Mouse (Mus musculus) induced T-regulatory cell, adult 2 months (primary cell): ENCODE measurements at regions not wholly inside any gene's neighbourhood (a gene's known extent, or its start where the extent isn't known, plus 50 kb on each side); places are given as distances from the start of the nearest gene placed in this dataset.

Experiments used
- DNase-seq: peaks from one replicate; pipeline ENCODE4 v3.0.0-alpha.2; 2012; ENCODE audit warnings: low read depth

DNA sequence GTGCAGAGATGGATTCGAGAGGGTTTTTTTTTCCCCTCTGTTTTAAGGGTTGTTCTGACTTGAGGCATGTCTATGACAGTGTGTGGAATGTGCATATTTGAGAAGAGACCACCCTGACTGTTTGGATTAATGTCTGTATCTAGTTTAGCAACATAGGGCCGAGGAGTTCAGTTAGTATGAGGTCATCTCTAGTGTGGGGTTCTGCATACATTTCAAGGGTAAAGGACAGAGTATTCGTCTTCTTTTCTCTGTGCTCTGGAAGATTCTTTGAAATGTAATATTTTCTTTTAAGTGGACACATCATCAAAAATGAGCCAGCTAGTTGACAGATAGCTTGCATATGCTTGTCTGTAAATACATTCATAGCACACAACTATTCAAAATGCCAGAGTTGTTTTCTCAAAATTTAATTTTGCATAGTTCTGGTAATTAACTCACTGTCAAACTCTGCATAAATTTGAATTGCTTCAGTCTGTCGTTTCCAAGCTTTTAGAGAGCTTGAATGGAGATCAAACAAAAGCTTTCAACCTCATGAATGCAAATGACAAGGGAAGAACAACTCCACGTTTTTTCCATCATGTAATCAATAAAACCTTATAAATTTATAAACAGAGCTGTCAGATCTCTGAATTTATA, 415.5 kb downstream of the Adamts20 start:
- no peak for DNase-seq

DNA sequence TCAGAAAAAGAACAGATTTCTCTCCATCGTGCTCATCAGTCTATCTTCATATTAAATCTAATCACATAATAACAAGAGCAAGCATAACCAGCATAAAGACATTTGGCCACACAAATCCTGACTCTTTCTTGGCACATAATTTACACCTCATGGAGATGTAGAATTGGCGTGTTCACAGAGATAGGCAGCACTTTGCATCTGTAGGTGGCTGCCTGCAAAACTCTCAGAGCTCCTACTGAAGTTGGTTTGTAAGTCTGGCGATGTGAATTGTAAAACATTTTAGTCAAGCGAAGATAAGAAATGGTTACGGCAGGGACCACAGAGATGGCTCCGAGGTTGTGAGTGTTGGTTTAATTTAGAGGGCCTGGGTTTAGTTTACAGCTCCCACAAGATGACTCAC, 419.0 kb downstream of the Adamts20 start:
- no peak for DNase-seq

DNA sequence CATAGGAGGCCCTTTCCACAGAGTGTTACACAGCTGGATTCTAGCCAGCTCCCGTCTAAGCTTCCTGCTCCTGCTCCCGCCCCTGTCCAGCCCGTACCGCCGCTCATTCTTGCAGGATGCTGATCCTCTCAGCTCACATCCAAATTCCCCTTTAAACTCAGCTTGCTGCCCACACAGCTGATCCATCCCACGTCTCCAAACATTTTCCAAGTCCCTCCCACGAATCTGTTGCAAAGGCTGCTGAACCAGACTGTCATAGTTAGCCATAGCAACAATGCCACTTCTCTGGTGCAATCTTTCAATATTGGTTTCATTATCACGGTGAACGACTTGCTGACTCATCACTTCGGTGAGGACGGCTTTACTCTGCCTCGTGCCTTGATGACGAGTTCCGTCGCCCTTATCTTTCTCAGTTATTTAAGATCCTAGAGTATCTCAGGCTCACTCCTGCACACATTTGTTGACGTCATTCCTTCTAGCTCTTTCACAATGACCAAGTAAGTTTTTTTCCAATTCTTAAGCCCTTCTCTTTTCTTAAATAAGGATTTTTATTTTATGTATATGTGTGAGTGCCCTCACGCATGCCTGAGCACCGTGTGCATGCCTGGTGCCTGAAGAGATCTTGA, 420.0 kb downstream of the Adamts20 start:
- DNase-seq = no peak

DNA sequence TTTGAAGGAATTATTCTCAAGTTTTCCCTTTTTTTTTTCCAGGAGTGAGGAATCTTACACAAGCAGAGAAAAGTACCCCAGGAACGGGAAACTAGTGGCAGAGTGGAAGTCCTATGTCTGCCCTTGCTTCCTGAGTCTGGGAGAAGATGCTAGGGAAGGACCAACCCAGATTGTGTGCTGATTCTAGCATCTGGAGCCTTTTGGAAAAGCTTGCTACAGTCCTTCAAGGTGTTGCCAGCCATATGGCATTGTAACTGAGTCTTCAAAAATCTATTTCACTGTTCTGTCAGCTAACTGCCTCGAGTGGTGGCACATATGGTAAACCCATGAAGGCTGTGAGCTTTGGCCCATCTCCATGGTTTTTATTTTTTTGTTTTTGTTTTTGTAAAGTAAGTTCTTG, 432.3 kb downstream of the Adamts20 start:
- no peak for DNase-seq

DNA sequence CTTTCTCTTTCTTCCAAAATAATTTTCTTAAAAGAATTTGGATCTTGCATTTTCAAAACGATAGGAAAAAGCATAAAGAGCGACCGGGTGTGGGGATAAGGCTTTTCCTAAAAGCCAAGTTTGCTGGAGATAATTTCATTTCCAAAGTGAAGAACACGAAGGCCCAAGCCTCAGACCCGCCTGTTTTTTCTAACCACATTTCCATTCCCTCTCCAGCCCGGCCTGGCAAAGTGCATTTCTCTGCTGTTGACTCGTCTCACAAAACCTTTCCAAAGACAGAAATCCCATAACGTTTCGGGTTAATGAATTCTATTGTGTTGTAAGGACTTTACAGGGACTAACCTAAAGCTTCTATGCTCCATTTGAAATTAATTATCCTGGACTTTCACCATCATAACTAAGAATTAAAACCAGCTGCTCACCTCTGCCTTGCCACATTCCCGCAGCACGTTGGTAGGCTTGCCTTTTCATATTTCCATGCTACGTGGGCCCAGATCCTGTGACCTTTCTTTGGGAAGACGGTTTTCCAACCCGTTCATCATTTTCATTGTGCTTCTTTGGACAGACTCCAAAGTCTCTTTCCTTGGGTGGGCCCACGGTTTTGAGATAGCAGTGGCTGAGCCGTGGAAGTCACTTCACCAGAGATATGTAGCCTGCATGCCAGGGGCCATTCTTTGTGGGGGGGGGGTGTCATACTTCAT, 430.5 kb upstream of the Prickle1 start:
- DNase-seq = no peak

DNA sequence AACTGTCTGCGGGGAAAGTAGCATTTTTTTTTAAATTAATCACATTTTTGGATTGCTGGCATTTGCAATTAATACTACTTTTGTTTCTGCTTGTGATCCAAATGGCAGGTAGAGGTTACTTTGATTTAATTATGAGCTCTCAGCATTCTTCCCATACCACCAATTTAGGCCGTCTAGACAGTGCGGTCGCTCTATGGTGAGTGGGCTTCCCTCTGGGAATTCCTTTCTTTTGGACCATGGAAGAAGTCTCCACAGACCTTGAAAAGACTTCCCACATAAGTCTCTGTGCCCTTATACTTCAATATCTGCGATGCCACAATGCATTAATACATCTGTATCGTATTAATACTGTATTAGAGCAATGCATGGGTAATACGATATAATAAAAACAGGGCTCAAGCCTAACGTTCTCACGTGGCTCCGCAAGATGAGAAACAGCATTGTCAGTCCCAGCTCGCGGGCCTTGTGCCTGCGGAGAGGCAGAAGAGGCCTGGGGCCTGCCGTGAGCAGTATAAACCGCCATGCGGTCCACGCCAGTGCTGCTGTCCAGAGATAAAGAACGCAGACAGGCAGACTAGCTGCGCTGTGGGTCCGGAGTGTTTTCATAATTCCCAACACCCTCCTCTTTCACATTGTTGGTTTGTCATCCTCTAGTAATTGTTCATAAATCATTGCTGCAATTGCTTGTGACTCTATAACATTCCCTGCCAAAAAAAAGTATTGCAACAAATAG, 429.7 kb upstream of the Prickle1 start:
- no peak for DNase-seq

DNA sequence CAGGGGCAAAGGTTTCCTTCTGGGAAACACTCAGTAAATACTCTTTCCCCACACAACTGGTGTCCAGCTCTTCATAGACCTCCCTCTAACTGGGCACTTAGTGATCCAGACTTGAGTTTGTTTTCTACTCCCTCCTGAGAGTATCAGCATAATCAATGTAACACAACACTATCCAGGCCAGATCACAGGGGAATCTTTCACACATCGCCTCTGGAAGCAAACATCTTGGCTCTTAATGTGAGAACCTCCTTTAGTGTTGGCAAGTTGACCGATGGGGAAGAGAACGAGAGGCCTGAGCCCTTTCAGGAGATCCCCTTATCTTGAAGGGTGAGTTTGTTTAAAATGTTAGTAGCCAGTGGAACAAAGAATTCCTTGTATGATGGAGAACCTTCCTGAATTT, 429.1 kb upstream of the Prickle1 start:
- DNase-seq = no peak

DNA sequence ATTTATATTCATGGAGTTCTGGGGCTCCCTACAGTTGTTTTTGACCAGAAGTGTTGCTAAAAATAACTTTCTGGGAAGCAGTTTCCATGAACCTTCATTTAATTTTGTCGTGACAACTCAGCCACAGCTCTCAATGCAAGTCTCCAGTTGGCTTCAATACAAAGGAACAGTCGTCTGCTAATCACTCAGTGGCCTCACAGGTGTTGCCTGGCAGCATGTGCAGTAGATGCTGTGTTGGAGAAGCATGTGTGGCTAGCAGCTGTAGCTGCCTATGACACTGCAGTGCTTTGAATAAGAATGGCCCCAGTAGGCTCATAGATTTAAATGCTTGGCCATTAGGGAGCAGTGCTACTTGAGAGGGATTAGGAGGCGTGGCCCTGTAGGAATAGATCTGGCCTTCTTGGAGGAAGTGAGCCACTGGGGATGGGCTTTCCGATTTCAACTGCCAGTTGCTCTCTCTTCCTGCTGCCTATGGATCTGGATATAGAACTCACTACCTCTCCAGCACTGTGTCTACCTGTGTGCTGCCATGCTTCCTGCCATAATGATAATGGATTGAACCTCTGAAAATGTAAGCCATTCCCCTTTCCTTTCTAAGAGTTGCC, 428.5 kb upstream of the Prickle1 start:
- no peak for DNase-seq

DNA sequence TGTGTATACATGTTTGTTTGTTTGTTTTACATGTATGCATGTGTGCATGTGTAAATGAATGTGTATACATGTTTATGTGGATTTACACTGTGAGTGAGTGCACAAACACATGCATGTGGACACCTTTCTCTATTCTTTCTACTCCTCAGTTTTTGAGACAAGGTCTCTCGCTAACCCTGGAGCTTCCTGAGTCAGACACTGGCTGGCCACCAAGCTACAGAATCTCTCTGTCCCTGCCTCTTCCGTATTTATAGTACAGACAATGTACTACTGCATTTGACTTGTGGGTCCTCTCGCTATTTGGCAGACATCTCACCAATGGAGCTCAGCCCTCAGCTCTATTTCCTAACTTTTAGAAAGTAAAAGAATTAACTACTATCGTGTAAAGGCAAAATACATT, 427.8 kb upstream of the Prickle1 start:
- DNase-seq = no peak

DNA sequence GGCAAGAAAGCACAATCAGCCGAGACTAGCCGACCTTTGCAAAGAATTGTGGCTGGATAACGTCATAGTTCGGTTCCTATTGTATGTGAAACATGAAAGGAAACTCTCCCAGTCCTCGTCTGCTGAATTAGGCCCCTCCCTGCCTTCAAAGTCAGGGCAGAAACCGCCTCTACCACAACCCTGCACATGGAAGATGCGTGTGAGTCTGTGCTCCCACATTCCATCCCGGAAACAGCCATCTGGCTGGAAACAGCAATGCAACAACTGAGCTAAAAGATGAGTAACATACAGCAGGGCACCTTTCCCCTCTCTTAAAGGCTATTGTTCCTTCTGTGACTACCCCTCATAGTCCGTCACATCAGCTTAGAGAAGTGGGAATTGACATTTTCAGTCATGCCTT, 422.1 kb upstream of the Prickle1 start:
- no peak for DNase-seq

DNA sequence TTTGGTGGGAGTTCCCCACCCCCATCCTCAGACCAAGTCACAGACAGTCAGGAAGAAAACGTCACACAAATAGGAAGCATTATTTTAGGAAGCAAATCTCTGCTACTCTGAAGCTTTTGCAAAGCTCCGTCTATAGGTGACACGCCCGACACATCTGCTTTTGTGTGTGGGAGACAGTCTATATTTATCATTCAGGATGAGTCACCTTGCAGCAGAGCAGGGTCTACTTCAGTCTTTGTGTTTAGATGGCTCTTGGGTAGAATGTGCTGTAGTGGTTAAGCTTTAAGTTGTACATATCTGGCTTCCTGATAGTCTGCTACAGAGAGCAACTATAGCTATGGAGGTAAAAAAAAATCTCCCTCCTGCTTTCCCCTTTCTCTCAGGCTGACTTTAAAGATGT, 415.8 kb upstream of the Prickle1 start:
- peak; percentile 5 for DNase-seq

DNA sequence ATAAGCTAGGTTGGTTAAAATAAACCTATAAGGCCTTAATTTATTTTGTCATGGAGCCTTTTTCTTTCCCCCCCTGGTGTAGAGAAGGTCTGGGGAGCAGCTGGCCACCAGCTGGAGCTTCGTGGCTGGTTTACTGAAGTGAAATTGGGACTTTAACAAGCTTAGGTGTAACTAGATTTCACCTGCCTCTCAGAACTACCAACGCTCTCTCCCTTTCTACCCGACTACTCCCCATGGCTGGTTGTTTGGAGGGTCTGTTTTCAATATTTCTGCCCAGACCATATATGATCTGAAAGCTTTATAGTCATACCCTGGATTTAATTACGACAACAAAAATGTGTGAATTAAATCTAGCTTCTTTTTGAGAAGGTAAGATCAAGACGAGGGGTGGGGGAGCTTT, 410.4 kb upstream of the Prickle1 start:
- no peak for DNase-seq

DNA sequence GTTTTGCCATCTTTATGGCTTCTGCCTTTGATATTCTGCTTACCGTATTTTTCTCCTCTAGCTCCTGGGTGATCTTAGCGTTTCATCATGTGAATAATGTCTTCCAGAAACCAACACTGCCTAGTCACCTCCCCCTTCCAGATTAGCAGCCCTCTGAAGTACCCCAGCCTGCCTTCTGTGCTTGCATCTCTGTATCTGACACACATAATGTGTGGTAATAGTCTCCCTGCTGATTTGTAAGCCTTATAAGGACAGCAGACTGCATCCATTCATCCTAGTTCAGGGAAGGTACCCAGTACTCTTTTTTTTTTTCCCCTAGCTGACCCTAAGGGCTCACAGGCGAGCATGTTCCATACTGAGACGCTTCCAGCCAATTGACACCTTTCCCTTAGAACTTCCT, 409.2 kb upstream of the Prickle1 start:
- no peak for DNase-seq

DNA sequence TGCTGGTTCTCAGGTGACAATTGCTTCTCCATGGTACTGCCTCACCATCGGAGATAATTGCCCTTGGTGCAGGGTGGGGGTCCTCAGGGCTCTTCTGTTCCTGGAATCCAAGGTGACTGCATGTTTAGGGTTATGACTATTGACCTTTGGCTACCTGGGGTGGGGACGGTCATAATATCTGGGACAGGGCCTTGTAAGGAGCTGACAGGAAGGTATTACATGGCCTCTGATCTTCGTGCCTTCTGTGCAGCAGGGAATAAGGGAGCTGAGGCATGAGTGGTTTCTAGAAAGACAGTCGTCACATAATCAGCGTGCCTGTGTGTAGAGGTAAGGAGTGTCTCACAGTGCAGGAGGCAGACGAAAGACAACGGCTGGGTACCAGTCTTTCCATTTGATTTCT, 407.5 kb upstream of the Prickle1 start:
- no peak for DNase-seq

DNA sequence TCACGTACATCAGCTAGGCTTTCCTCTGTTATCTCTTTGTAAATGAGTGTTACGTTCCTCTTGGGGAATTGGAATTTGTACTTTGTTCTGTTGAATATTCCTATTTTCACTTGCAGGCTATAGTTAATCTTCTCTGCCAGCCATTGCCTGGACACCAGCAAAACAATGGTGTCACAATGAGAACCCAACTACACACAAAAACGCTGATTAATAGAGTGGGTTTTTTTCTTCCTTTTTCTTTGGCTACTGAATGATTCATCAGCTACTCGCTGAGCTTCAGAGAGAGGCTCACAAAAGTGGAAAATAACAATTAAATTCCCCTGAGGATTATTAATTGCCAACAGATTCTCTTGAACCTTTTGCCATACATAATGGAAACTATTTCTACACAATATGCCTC, 398.9 kb upstream of the Prickle1 start:
- DNase-seq = no peak

DNA sequence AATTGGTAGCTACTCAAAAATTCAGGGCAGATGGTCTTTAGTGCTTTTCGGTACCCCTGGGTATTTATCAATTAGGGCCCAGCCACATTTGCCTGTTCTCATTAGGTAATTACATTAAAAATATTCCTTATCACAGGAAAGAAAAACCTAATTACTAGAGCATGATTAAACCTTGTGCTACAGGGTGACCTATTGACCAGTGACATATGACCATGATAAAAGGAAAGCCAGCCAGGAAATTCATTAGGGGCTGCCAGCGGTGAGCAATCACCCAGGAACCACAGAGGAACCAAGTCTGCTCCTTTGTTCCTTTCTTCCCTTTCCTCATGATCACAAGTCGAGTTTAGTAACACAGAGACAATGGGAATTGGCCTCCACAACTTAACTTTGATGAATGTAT, 394.4 kb upstream of the Prickle1 start:
- DNase-seq = no peak

DNA sequence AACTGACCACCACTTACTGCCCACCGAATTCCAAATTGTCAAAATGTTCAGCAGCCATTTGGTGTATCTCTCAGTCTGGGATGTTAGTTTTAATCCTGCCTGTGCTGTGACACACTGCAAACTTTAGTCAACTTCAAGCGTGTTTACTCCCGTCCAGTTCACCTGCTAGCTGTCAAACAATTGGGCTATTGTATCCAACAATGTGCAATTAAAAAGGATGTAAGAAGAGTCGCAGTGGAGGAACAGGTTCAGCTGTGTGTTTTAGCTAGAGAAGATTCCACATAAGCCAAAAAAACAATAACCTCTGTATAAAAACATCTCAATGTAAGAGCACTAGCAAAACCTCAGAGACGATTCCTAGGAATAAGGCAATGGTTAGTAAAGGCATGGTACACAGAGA, 392.7 kb upstream of the Prickle1 start:
- DNase-seq = no peak

DNA sequence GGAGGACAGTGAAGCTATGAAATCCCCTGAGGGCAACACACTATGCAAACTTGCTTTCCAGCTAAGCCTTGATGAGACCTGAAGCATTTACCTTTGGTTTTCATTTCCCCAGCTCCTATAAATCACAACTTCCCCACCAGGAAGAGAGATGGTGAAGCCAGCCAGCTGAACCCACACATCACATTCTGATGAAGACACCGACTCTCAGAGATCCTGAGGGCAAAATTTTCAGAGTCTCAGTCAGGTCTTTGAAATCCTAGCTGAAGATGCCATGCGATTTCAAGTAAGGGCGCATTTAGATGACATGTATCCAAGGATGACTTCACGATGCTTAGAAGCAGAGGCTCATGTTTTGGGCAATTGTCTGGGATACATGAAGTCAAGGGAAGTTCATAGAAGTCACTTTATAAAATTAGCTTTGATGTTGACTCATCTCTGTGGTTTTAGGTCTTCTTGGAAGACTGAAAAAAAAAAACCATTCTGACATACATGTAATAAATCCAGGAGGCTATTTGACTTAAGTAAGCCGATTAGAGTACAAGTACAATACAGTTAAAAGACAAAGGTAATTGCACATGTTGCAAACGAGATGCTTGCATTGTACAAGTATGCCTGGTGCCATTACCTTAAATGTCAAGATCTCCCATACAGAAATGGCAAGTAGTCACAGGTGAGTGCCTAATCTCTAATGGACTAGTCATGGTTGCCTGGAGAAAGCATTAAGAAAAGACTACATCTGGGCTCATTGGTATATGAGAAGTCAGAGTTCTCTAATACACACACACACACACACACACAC, 391.1 kb upstream of the Prickle1 start:
- DNase-seq = no peak

DNA sequence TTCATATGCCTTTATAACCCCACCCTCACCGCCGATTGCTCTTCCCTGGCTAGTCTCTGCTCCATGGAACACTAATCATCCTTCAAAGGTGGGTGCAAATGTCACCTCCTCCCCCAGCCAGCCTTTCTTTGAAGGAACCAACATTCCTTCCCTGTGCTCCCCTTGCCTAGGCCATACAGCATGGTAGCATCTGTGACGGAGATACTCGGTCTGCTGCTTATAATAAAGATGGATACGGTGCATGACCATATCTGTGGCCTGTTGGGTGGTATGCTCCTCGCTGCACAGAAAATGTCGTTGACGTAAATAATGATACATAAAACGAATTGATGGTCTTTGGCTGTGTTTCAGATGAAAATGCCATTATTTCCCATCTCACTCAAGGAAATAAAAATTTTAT, 386.4 kb upstream of the Prickle1 start:
- no peak for DNase-seq

DNA sequence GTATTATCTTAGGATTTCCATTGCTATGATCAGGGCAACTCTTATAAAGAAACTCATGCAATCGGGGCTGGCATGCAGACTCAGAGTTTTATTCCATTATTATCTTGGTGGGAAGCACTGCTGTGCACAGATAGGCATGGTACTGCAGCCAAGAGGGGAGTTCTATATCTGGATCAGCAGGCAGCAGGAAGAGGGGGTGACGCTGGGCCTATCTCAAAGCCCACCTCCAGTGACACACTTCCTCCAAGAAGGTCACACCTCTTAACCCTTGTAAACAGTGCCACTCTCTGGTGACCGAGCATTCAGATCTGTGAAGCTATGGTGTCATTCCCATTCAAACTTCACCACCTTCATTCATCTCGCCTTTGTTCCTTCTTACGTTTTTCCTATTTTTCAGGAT, 381.8 kb upstream of the Prickle1 start:
- peak; percentile 12 for DNase-seq

DNA sequence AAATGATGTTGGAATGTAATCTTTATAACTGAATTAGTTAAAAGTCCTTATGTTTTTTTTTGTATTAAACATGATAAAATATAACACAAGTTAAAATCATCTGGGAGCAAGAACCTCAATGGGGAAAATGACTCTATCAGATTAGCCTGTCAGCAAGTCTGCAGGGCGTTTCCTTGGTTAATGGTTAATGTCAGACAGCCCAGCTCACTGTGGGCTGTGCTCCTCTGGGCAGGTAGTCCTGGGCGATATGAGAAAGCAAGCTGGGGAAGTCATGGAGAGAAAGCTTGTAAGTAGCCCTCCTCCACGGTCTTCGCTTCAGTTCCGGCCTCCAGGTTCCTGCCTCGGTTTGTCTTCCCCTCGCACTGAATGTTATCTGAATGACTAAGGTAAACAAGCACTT, 379.0 kb upstream of the Prickle1 start:
- no peak for DNase-seq

DNA sequence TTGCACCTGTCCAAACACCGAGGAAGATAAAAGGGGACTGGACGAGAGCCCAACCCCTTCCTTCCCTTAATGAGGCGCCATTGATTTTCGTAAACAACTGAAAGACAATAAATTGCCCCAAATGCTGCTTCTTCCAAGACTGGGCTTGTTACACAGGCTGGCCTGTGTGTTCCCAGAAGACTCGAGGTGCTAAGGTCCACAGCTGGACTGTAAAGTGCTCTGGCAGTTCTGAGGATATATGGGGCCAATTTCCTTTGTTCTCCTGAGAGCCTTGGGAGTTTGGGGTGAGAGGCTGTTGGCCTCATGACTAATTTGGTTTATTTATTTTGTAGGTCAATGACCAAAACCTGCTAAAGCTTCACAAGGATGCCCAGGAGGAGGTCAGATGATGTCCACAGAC, 377.3 kb upstream of the Prickle1 start:
- DNase-seq = no peak
